Mouse (Mus musculus): ENCODE data around the gene Macf1.

DNA sequence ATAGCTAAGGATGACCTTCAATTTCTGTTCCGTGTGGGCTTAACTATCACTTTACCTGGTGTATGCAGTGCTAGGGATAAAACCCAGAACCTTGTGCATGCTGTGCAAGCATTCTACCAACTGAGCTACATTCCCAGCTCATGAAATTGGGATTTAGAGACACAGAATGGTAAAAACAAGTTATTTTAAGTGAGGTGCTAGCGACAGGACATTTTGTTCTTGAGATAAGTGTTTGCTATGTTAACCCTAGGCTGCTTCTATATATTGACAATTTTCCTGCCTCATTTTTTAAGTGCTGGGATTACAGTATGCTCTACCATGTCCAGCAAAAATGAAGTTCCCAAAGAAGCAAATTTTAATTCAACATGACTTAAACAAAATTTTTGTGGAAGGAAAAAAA, 267.3 kb downstream of the Macf1 start:
- TF ChIP-seq CTCF (conservative IDR thresholded peaks at IDR 0.05; ENCODE audit: insufficient read depth, insufficient read length, low read depth, low read length) (no peak), POLR2A (IDR thresholded peaks at IDR 0.05; ENCODE audit: low read depth, low read length) (no peak)
